Mouse (Mus musculus) liver, embryonic 14 days (tissue): ENCODE data around the gene 1700047I17Rik2. TPM values are rescaled to one million over a fixed set of nuclear protein-coding genes. Genes with fewer than 3 reads are reported as not detected.

Source experiments
- polyA plus RNA-seq: library from polyadenylated mRNA; depleted of rRNA; stranded (reverse); fragments of >200 nt; gene quantifications from 2 replicates; pipeline ENCODE4 v1.2.3, GENCODE M21; 2012; rRNA removed

Gene 1700047I17Rik2
- not detected in 2 replicates for polyA plus RNA-seq

GRCm38 (mm10) chr12:55199306-55199705 lies at the start of gene 1700047I17Rik2:
TSS of gene 1700047I17Rik2 (plus strand) at chr12:55199592.

GRCm38 (mm10) chr12:55154559-55155448 lies 44.6 kb upstream of the 1700047I17Rik2 start, which contains the start of gene Srp54b:
TSS of gene Srp54b (plus strand) at chr12:55155104.

GRCm38 (mm10) chr12:55229626-55230519 lies 30.5 kb downstream of the 1700047I17Rik2 start, which contains the start of gene Srp54c:
TSS of gene Srp54c (plus strand) at chr12:55230168.

Other genes starting within 250 kb of the 1700047I17Rik2 start
- gene Gm20403, start 213.1 kb upstream of the 1700047I17Rik2 start, polyA plus RNA-seq: not detected in 2 replicates
- 18.3 and 21.1 TPM in 2 replicates for gene Baz1a, start 185.2 kb upstream of the 1700047I17Rik2 start, polyA plus RNA-seq
- 13.7 and 16.3 TPM in 2 replicates for gene 2700097O09Rik, start 119.5 kb upstream of the 1700047I17Rik2 start, polyA plus RNA-seq
- 19.7 and 21.0 TPM in 2 replicates for gene Srp54a, start 119.3 kb upstream of the 1700047I17Rik2 start, polyA plus RNA-seq
- gene Fam177a, start 75.1 kb upstream of the 1700047I17Rik2 start, polyA plus RNA-seq: 4.4 and 4.8 TPM in 2 replicates
- gene Srp54b, start 44.5 kb upstream of the 1700047I17Rik2 start, polyA plus RNA-seq: 15.0 and 15.1 TPM in 2 replicates
- gene Srp54c, start 30.6 kb downstream of the 1700047I17Rik2 start, polyA plus RNA-seq: 22.3 and 22.4 TPM in 2 replicates
- 5.5 and 5.7 TPM in 2 replicates for gene 1110008L16Rik, start 100.0 kb downstream of the 1700047I17Rik2 start, polyA plus RNA-seq
- gene Ppp2r3c, start 103.4 kb downstream of the 1700047I17Rik2 start, polyA plus RNA-seq: 5.4 and 6.2 TPM in 2 replicates
- gene Psma6, start 184.6 kb downstream of the 1700047I17Rik2 start, polyA plus RNA-seq: 87.4 and 104 TPM in 2 replicates